Mouse (Mus musculus): ENCODE measurements at regions not wholly inside any gene's neighbourhood (a gene's known extent, or its start where the extent isn't known, plus 50 kb on each side); places are given as distances from the start of the nearest gene placed in this dataset.
A peak's percentile ranks its signal among the peaks of the same experiment; 100 is the strongest.

GRCm38 (mm10) chr10:73011874-73012273 is 87.3 kb upstream of the Pcdh15 start (continued):
- TF ChIP-seq UBTF (IDR thresholded peaks at IDR 0.05; ENCODE audit: low read depth, low read length), result no peak
- peak; percentile 15; the same call in 1 of the 2 replicates for TF ChIP-seq SMC3 (IDR thresholded peaks at IDR 0.05; ENCODE audit: low read depth, low read length)

- no peaks in the 10 kb centered on the region for H3K27me3 ChIP-seq (replicated peaks)
- dilution Hi-C loops (cut with MboI; ENCODE audit: extremely low pct_ligation_motif_present, extremely low pct_unique_long_range_greater_than_20kb, low sequenced_read_pairs), result no loop called here
- in situ Hi-C loops (cut with MboI; ENCODE audit: low pct_ligation_motif_present, low pct_unique_long_range_greater_than_20kb, low sequenced_read_pairs), result no loop called here
- no peak overlapping the region for H3K27ac ChIP-seq (ENCODE audit: insufficient read depth, low read depth)
- no peak overlapping the region for H3K4me2 ChIP-seq (ENCODE audit: insufficient read depth, low read depth, poor library complexity, severe bottlenecking)
- peaks cover 6% of the 10 kb centered on the region for H3K9me3 ChIP-seq (replicated peaks; ENCODE audit: low read length)
- no peaks in the 10 kb centered on the region for H3K79me2 ChIP-seq (replicated peaks; ENCODE audit: control insufficient read depth, extremely low read depth, insufficient read depth, poor library complexity, severe bottlenecking)
- no peak for TF ChIP-seq JUN (IDR thresholded peaks at IDR 0.05; ENCODE audit: insufficient read depth, low read depth, low read length)
- DNase-seq (ENCODE audit: extremely low read depth), result no peak
- no peak overlapping the region for H3K4me3 ChIP-seq (replicated peaks in 1 of 3; ENCODE audit: low read depth in 2 of 3, low read length in 2 of 3, poor library complexity in 1 of 3)
- no peaks in the 10 kb centered on the region for H3K4me1 ChIP-seq (ENCODE audit: control insufficient read depth in 1 of 2, insufficient read depth in 2 of 2)
- no peak overlapping the region for H3K9ac ChIP-seq (ENCODE audit: insufficient read depth, low read depth)
- H3K36me3 ChIP-seq (replicated peaks in 1 of 2; ENCODE audit: control insufficient read depth in 1 of 2, insufficient read depth in 1 of 2, low read length in 1 of 2), result no peaks in the 10 kb centered on the region
Observed at GRCm38 (mm10) chr10:73037476-73037875, 61.7 kb upstream of the Pcdh15 start.

GRCm38 (mm10) chr10:73039551-73039950 is 59.6 kb upstream of the Pcdh15 start:
- dilution Hi-C loops (cut with MboI; ENCODE audit: extremely low pct_ligation_motif_present, extremely low pct_unique_long_range_greater_than_20kb, low sequenced_read_pairs) (no loop called here), in situ Hi-C loops (cut with MboI; ENCODE audit: low pct_ligation_motif_present, low pct_unique_long_range_greater_than_20kb, low sequenced_read_pairs) (no loop called here)
- no peak overlapping the region for H3K4me2 ChIP-seq (ENCODE audit: insufficient read depth, low read depth, poor library complexity, severe bottlenecking)
- H3K9me3 ChIP-seq (replicated peaks; ENCODE audit: low read length), result peaks cover 3% of the 10 kb centered on the region
- TF ChIP-seq JUN (IDR thresholded peaks at IDR 0.05; ENCODE audit: insufficient read depth, low read depth, low read length) (no peak), ZNF384 (IDR thresholded peaks at IDR 0.05; ENCODE audit: low read depth, low read length) (no peak), EP300 (IDR thresholded peaks at IDR 0.05; ENCODE audit: low read length) (no peak), NRF1 (IDR thresholded peaks at IDR 0.05; ENCODE audit: low read depth, low read length) (no peak), MAFK (IDR thresholded peaks at IDR 0.05; ENCODE audit: insufficient replicate concordance, low read length) (no peak), RAD21 (IDR thresholded peaks at IDR 0.05; ENCODE audit: low read depth, low read length) (no peak), HCFC1 (IDR thresholded peaks at IDR 0.05; ENCODE audit: low read depth, low read length) (no peak), RCOR1 (conservative IDR thresholded peaks at IDR 0.05; ENCODE audit: low read depth, low read length) (no peak), JUND (conservative IDR thresholded peaks at IDR 0.05; ENCODE audit: low read depth, low read length) (no peak)
- H3K4me3 ChIP-seq (replicated peaks in 1 of 3; ENCODE audit: low read depth in 2 of 3, low read length in 2 of 3, poor library complexity in 1 of 3), result no peak overlapping the region
- no peak overlapping the region for H3K27ac ChIP-seq (ENCODE audit: insufficient read depth, low read depth)
- no peaks in the 10 kb centered on the region for H3K4me1 ChIP-seq (ENCODE audit: control insufficient read depth in 1 of 2, insufficient read depth in 2 of 2)
- H3K9ac ChIP-seq (ENCODE audit: insufficient read depth, low read depth), result no peak overlapping the region
- H3K27me3 ChIP-seq (replicated peaks), result no peaks in the 10 kb centered on the region
- no peaks in the 10 kb centered on the region for H3K36me3 ChIP-seq (replicated peaks in 1 of 2; ENCODE audit: control insufficient read depth in 1 of 2, insufficient read depth in 1 of 2, low read length in 1 of 2)
- no peak for DNase-seq (ENCODE audit: extremely low read depth)
- H3K79me2 ChIP-seq (replicated peaks; ENCODE audit: control insufficient read depth, extremely low read depth, insufficient read depth, poor library complexity, severe bottlenecking), result no peaks in the 10 kb centered on the region
